In genomic region chr6:39242718-39243471, GRCm38 (mm10) we compare ENCODE assay signal across 8 mouse cellular contexts. TPM values are rescaled to one million over a fixed set of nuclear protein-coding genes. Genes with fewer than 3 reads are reported as not detected.
DNase-seq lines count a peak whose midpoint lies in the region; ATAC-seq lines count a peak whose summit lies in the region.

No protein-coding gene starts in this region.

- intact Hi-C loops in heart, postnatal 25 days (cut with DNase I): loop anchor here (5.0 kb wide), 1 partner anchor 36 kb away; the partner anchor contains the start of gene Kdm7a

- no peaks in the 10 kb centered on the region for H3K9me3 ChIP-seq in forebrain, embryonic 16.5 days (ENCODE audit: control insufficient read depth, low read length)
- no peaks in the 10 kb centered on the region for H3K9me3 ChIP-seq in lung, embryonic 16.5 days (ENCODE audit: control insufficient read depth, low read length)

- no peak overlapping the region for H3K4me2 ChIP-seq in forebrain, embryonic 16.5 days (ENCODE audit: low read length)
- peak overlapping the region; percentile 19; the same call in 1 of the 2 replicates for H3K4me2 ChIP-seq in lung, embryonic 16.5 days (ENCODE audit: low read depth, low read length)

- peak; percentile 96 for ATAC-seq in forebrain, embryonic 16.5 days
- peak; percentile 97 for ATAC-seq in lung, embryonic 16.5 days (ENCODE audit: low read depth)

- H3K27me3 ChIP-seq in forebrain, embryonic 16.5 days (replicated peaks; ENCODE audit: control insufficient read depth, insufficient read depth, low read length): no peaks in the 10 kb centered on the region
- no peaks in the 10 kb centered on the region for H3K27me3 ChIP-seq in lung, embryonic 16.5 days (ENCODE audit: control insufficient read depth, insufficient read depth, low read depth, low read length)

- WGBS in forebrain, embryonic 16.5 days: 25% methylated on average over 8 of the region's 8 CpGs
- 22% methylated on average over 8 of the region's 8 CpGs for WGBS in lung, embryonic 16.5 days

- no peak overlapping the region for H3K9ac ChIP-seq in forebrain, embryonic 16.5 days (replicated peaks; ENCODE audit: low read depth, low read length)
- H3K9ac ChIP-seq in lung, embryonic 16.5 days (ENCODE audit: low read length): 0 out of 2 replicates have a peak overlapping the region, but pooled peaks have one; percentile 11

- no peaks in the 10 kb centered on the region for H3K36me3 ChIP-seq in forebrain, embryonic 16.5 days (ENCODE audit: control insufficient read depth, insufficient read depth)
- H3K36me3 ChIP-seq in lung, embryonic 16.5 days (ENCODE audit: control insufficient read depth, insufficient read depth, low read length): no peaks in the 10 kb centered on the region

- peak; percentile 75 for DNase-seq in 3134 (ENCODE audit: extremely low read depth, insufficient read length, low spot score)
- DNase-seq in brain, embryonic 18.5 days (ENCODE audit: low read depth, low spot score): peak; percentile 72
- peak; percentile 55 for DNase-seq in heart, postnatal 25 days (ENCODE audit: low spot score)
- DNase-seq in kidney, postnatal 4 days: peak; percentile 87 to 91
- peak; percentile 58 for DNase-seq in retina, postnatal 7 days (ENCODE audit: low read depth, low spot score)
- DNase-seq in spleen, postnatal 36 days (ENCODE audit: low spot score in 2 of 2): no peak

- peak overlapping the region; percentile 48 for H3K27ac ChIP-seq in forebrain, embryonic 16.5 days (ENCODE audit: low read length)
- H3K27ac ChIP-seq in lung, embryonic 16.5 days (ENCODE audit: low read length): peak overlapping the region; percentile 89

- no peak overlapping the region for H3K4me3 ChIP-seq in forebrain, embryonic 16.5 days (replicated peaks; ENCODE audit: low read length)
- H3K4me3 ChIP-seq in lung, embryonic 16.5 days (ENCODE audit: low read length): no peak overlapping the region

- peaks cover 12% of the 10 kb centered on the region for H3K4me1 ChIP-seq in forebrain, embryonic 16.5 days (replicated peaks; ENCODE audit: control insufficient read depth, insufficient read depth, low read length)
- H3K4me1 ChIP-seq in lung, embryonic 16.5 days (replicated peaks; ENCODE audit: control insufficient read depth, insufficient read depth, low read length): peaks cover 25% of the 10 kb centered on the region

RNA-seq across cellular contexts. Expression of gene Kdm7a, which starts 36.3 kb away (rescaled TPM):
- polyA plus RNA-seq in forebrain, embryonic 16.5 days (2015; fragmentation: Nextera tagmentation; extraction: Ambion mirVana): 7.3 and 8.8 TPM in 2 replicates
- 10 to 100 TPM; 17.2 to 19.9 TPM for total RNA-seq in heart, postnatal 25 days (2021)
- 7.8 and 7.9 TPM in 2 replicates for polyA plus RNA-seq in lung, embryonic 16.5 days (2015; fragmentation: Nextera tagmentation; extraction: Ambion mirVana)

Comparison
In these comparisons a context has a peak if more than half of its experiments do, and no peak if none do; other contexts are left out.
1. DNase-seq: peak in 3134 (single experiment), brain, embryonic 18.5 days (single experiment), heart, postnatal 25 days (single experiment), kidney, postnatal 4 days (2 of 2) and retina, postnatal 7 days (single experiment); none in spleen, postnatal 36 days (0 of 2).